Mouse (Mus musculus): ENCODE data around the gene Synpo2. TPM values are rescaled to one million over a fixed set of nuclear protein-coding genes. Genes with fewer than 3 reads are reported as not detected.

Gene Synpo2
- polyA plus RNA-seq, 1 experiment from 2014 or later = 1.1 TPM

DNA sequence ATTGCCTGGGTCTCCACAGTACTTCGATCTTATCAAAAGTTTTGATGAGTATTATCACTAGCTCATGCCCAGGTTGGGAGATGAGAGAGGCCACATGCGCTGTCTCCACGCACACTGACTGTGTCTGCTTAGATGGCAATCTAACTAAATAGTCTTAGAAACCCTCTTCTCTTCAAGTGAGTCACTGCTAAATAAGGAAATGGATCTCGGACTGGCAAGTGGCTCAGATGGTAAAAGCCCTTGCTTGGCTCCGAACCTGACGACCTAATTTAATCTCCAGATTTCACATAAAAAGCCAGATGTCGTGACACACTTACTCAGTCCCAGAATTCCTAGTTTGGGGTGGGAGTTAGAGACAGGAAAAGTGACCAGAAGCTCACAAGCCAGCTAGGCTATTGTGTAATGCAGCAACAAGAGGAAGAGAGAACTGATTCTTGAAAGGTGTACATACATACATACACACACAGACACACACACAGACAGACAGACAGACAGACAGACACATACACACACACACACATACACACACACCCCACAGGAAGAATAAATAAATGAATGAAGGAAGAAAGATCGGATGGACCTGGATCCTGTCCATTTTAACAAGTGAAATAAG is 85.3 kb downstream of the Synpo2 start:
- H3K27ac ChIP-seq (replicated peaks; ENCODE audit: low read depth, low read length) = no peak overlapping the region
- no peaks in the 10 kb centered on the region for H3K9me3 ChIP-seq (ENCODE audit: control insufficient read depth, low read length)
- no peak overlapping the region for H3K4me2 ChIP-seq (ENCODE audit: low read length)
- no peak for DNase-seq
- H3K9ac ChIP-seq (replicated peaks; ENCODE audit: low read length) = no peak overlapping the region
- no peak overlapping the region for H3K4me3 ChIP-seq (replicated peaks; ENCODE audit: low read depth, low read length)
- H3K27me3 ChIP-seq (ENCODE audit: control insufficient read depth, insufficient read depth, low read length) = no peaks in the 10 kb centered on the region
- H3K4me1 ChIP-seq (ENCODE audit: control insufficient read depth, insufficient read depth, low read length) = no peaks in the 10 kb centered on the region
- no peak for ATAC-seq (ENCODE audit: low FRiP score, low TSS enrichment)
- WGBS = 85% methylated on average over 8 of the region's 8 CpGs
- H3K36me3 ChIP-seq (ENCODE audit: control insufficient read depth, insufficient read depth, low read length) = no peaks in the 10 kb centered on the region

DNA sequence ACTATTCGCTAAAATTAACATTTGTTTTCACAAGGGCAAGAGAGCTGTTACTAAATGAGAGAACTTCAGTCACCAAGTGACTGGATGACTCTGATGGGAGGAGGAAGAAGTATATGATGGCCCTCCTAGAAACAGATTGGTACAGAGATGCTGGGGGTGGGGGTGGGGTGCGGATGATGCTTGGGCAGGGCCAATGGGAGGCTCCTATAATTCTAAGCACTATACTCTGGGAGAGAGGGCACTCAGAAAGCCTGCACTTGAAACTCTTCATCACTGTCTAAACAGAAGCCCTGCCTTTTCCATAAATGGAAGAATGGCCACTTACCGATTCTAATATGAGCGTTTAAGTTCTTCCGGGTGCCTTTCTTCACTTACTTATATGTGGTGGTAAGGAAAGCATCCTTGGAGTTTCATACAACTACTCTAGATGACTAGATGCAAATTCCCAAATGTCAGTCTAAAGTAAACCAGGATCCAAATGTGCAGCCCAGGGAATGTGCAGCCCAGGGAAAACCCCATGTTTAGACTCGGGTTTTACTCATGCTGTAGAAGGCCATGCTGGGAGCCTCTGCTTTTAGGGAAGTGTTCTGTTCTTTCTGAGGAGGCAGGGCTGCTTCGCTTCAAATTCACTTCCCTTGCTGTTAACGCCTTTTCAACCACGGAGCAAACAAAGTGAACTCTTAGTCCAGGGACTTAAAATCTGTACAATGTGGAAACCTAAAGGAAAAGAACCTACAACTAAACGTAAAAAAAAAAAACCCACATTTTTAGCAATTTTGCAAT is 86.4 kb downstream of the Synpo2 start:
- Histone ChIP-seq H3K9ac (replicated peaks; ENCODE audit: low read length) (no peak overlapping the region), H3K27me3 (ENCODE audit: control insufficient read depth, insufficient read depth, low read length) (no peaks in the 10 kb centered on the region), H3K9me3 (ENCODE audit: control insufficient read depth, low read length) (no peaks in the 10 kb centered on the region), H3K4me2 (ENCODE audit: low read length) (no peak overlapping the region), H3K4me3 (replicated peaks; ENCODE audit: low read depth, low read length) (no peak overlapping the region), H3K36me3 (ENCODE audit: control insufficient read depth, insufficient read depth, low read length) (no peaks in the 10 kb centered on the region), H3K27ac (replicated peaks; ENCODE audit: low read depth, low read length) (no peak overlapping the region), H3K4me1 (ENCODE audit: control insufficient read depth, insufficient read depth, low read length) (no peaks in the 10 kb centered on the region)
- WGBS = 86% methylated on average over 10 of the region's 10 CpGs
- ATAC-seq (ENCODE audit: low FRiP score, low TSS enrichment) (no peak), DNase-seq (no peak)

DNA sequence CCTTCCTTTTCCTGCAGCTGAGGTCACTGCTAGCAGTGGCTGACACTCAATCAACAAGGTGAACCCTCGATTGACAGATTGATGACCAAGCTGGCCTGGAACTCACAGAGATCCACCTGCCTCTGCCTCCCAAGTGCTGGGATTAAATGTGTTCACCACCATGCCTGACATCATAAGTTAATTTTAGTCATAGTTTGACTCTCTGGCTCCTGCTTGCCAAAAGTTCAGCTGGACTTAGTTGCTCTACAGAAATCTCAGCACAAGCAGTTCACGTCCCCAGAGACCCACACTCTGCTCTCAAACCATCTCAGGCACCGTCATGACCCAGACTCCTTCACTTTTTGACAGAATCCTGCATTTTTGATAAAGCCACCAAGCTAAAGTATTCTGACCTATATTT is 87.3 kb downstream of the Synpo2 start:
- no peak for ATAC-seq (ENCODE audit: low FRiP score, low TSS enrichment)
- Histone ChIP-seq H3K4me1 (ENCODE audit: control insufficient read depth, insufficient read depth, low read length) (no peaks in the 10 kb centered on the region), H3K9me3 (ENCODE audit: control insufficient read depth, low read length) (no peaks in the 10 kb centered on the region), H3K4me2 (ENCODE audit: low read length) (no peak overlapping the region), H3K27me3 (ENCODE audit: control insufficient read depth, insufficient read depth, low read length) (no peaks in the 10 kb centered on the region), H3K27ac (replicated peaks; ENCODE audit: low read depth, low read length) (no peak overlapping the region), H3K9ac (replicated peaks; ENCODE audit: low read length) (no peak overlapping the region), H3K4me3 (replicated peaks; ENCODE audit: low read depth, low read length) (no peak overlapping the region), H3K36me3 (ENCODE audit: control insufficient read depth, insufficient read depth, low read length) (no peaks in the 10 kb centered on the region)
- 82% methylated on average over 3 of the region's 3 CpGs for WGBS
- DNase-seq = no peak

DNA sequence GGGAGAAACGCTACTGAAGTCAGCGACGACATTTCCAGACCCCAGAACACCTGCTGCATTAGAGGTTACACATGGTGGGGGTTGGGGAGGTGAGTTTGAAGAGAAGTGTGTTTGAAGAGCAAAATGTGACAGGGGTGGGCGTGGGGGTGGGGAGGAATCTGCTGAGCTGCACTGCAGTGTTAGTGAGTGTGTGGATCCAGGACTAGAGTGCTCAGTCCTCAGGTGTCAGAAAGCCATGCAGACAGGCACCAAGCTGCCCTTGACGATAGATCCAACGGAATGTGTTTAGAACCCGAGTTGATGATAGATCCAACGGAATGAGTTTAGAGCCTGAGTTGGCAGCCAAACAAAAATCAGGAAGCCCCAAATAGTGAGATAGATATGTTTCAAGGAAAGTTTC is 89.4 kb downstream of the Synpo2 start:
- Histone ChIP-seq H3K36me3 (ENCODE audit: control insufficient read depth, insufficient read depth, low read length) (no peaks in the 10 kb centered on the region), H3K27ac (replicated peaks; ENCODE audit: low read depth, low read length) (no peak overlapping the region), H3K4me2 (ENCODE audit: low read length) (no peak overlapping the region), H3K4me1 (ENCODE audit: control insufficient read depth, insufficient read depth, low read length) (no peaks in the 10 kb centered on the region), H3K9ac (replicated peaks; ENCODE audit: low read length) (no peak overlapping the region), H3K4me3 (replicated peaks; ENCODE audit: low read depth, low read length) (no peak overlapping the region), H3K9me3 (ENCODE audit: control insufficient read depth, low read length) (no peaks in the 10 kb centered on the region), H3K27me3 (ENCODE audit: control insufficient read depth, insufficient read depth, low read length) (no peaks in the 10 kb centered on the region)
- WGBS = 88% methylated on average over 8 of the region's 8 CpGs
- DNase-seq (no peak), ATAC-seq (ENCODE audit: low FRiP score, low TSS enrichment) (no peak)

GRCm38 (mm10) chr3:123145942-123146341 is 90.0 kb downstream of the Synpo2 start:
- no peaks in the 10 kb centered on the region for H3K27me3 ChIP-seq (ENCODE audit: control insufficient read depth, insufficient read depth, low read length)
- no peak overlapping the region for H3K27ac ChIP-seq (replicated peaks; ENCODE audit: low read depth, low read length)
- ATAC-seq (ENCODE audit: low FRiP score, low TSS enrichment) (no peak), DNase-seq (no peak)
- H3K9me3 ChIP-seq (ENCODE audit: control insufficient read depth, low read length) = no peaks in the 10 kb centered on the region
- no peak overlapping the region for H3K4me2 ChIP-seq (ENCODE audit: low read length)
- no peaks in the 10 kb centered on the region for H3K36me3 ChIP-seq (ENCODE audit: control insufficient read depth, insufficient read depth, low read length)
- no peaks in the 10 kb centered on the region for H3K4me1 ChIP-seq (ENCODE audit: control insufficient read depth, insufficient read depth, low read length)
- H3K9ac ChIP-seq (replicated peaks; ENCODE audit: low read length) = no peak overlapping the region
- WGBS = 81% methylated on average over 4 of the region's 4 CpGs
- no peak overlapping the region for H3K4me3 ChIP-seq (replicated peaks; ENCODE audit: low read depth, low read length)

GRCm38 (mm10) chr3:123143412-123143811 is 92.5 kb downstream of the Synpo2 start:
- Histone ChIP-seq H3K9ac (replicated peaks; ENCODE audit: low read length) (no peak overlapping the region), H3K36me3 (ENCODE audit: control insufficient read depth, insufficient read depth, low read length) (no peaks in the 10 kb centered on the region), H3K4me3 (replicated peaks; ENCODE audit: low read depth, low read length) (no peak overlapping the region), H3K4me2 (ENCODE audit: low read length) (no peak overlapping the region), H3K4me1 (ENCODE audit: control insufficient read depth, insufficient read depth, low read length) (no peaks in the 10 kb centered on the region), H3K9me3 (ENCODE audit: control insufficient read depth, low read length) (no peaks in the 10 kb centered on the region), H3K27me3 (ENCODE audit: control insufficient read depth, insufficient read depth, low read length) (no peaks in the 10 kb centered on the region), H3K27ac (replicated peaks; ENCODE audit: low read depth, low read length) (no peak overlapping the region)
- DNase-seq (no peak), ATAC-seq (ENCODE audit: low FRiP score, low TSS enrichment) (no peak)
- WGBS = 88% methylated on average over 6 of the region's 6 CpGs

GRCm38 (mm10) chr3:123142298-123142697 is 93.7 kb downstream of the Synpo2 start:
- no peak for DNase-seq
- no peak for ATAC-seq (ENCODE audit: low FRiP score, low TSS enrichment)
- 80% methylated on average over 3 of the region's 3 CpGs for WGBS
- no peaks in the 10 kb centered on the region for H3K27me3 ChIP-seq (ENCODE audit: control insufficient read depth, insufficient read depth, low read length)
- no peaks in the 10 kb centered on the region for H3K36me3 ChIP-seq (ENCODE audit: control insufficient read depth, insufficient read depth, low read length)
- no peak overlapping the region for H3K4me2 ChIP-seq (ENCODE audit: low read length)
- H3K27ac ChIP-seq (replicated peaks; ENCODE audit: low read depth, low read length) = no peak overlapping the region
- no peak overlapping the region for H3K9ac ChIP-seq (replicated peaks; ENCODE audit: low read length)
- no peaks in the 10 kb centered on the region for H3K4me1 ChIP-seq (ENCODE audit: control insufficient read depth, insufficient read depth, low read length)
- no peak overlapping the region for H3K4me3 ChIP-seq (replicated peaks; ENCODE audit: low read depth, low read length)
- no peaks in the 10 kb centered on the region for H3K9me3 ChIP-seq (ENCODE audit: control insufficient read depth, low read length)

DNA sequence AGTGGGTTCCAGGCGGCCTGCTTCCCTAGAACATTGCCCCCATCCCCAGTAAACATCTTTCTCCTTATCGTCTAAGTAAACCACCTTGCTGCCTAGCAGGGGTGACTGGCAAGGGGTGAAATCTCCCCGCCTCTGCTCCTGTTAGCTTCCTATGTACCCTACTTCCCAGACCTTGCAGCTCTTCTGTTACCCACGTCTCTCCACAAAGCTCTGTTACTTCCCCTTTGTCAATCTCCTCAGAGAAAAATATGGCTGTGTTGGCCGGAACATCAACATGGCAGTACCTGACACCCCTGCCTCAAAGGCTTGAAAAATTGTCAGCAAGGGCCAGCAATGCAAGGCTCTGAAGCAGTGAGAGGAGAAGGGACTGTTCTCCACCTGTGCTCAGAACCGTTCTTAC is 94.9 kb downstream of the Synpo2 start:
- DNase-seq (no peak), ATAC-seq (ENCODE audit: low FRiP score, low TSS enrichment) (no peak)
- H3K9ac ChIP-seq (replicated peaks; ENCODE audit: low read length) = no peak overlapping the region
- no peak overlapping the region for H3K27ac ChIP-seq (replicated peaks; ENCODE audit: low read depth, low read length)
- 84% methylated on average over 6 of the region's 6 CpGs for WGBS
- no peak overlapping the region for H3K4me2 ChIP-seq (ENCODE audit: low read length)
- no peaks in the 10 kb centered on the region for H3K36me3 ChIP-seq (ENCODE audit: control insufficient read depth, insufficient read depth, low read length)
- H3K9me3 ChIP-seq (ENCODE audit: control insufficient read depth, low read length) = no peaks in the 10 kb centered on the region
- H3K4me3 ChIP-seq (replicated peaks; ENCODE audit: low read depth, low read length) = no peak overlapping the region
- no peaks in the 10 kb centered on the region for H3K4me1 ChIP-seq (ENCODE audit: control insufficient read depth, insufficient read depth, low read length)
- H3K27me3 ChIP-seq (ENCODE audit: control insufficient read depth, insufficient read depth, low read length) = no peaks in the 10 kb centered on the region

DNA sequence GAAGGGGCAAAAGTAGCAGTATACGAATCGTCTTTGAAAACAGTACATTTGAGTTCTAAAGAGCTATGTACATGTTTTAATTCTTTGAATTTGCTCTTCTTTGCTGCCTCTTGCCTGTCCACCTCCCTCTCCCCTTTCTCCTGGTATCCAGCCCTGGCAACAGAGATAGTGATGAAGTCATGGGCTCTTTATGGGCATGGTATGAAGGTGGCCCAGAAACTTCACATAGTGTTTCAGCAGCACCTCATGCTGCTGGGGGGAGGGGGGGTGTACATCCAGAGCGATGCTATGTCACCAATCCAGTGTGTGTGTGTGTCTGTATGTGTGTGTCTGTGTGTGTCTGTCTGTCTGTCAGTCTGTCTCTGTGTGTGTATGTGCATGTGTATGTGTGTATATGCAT is 95.8 kb downstream of the Synpo2 start:
- Histone ChIP-seq H3K9ac (replicated peaks; ENCODE audit: low read length) (no peak overlapping the region), H3K36me3 (ENCODE audit: control insufficient read depth, insufficient read depth, low read length) (no peaks in the 10 kb centered on the region), H3K27ac (replicated peaks; ENCODE audit: low read depth, low read length) (no peak overlapping the region), H3K27me3 (ENCODE audit: control insufficient read depth, insufficient read depth, low read length) (no peaks in the 10 kb centered on the region), H3K4me2 (ENCODE audit: low read length) (no peak overlapping the region), H3K4me1 (ENCODE audit: control insufficient read depth, insufficient read depth, low read length) (no peaks in the 10 kb centered on the region), H3K9me3 (ENCODE audit: control insufficient read depth, low read length) (no peaks in the 10 kb centered on the region), H3K4me3 (replicated peaks; ENCODE audit: low read depth, low read length) (no peak overlapping the region)
- DNase-seq = no peak
- WGBS = 94% methylated on average over 3 of the region's 3 CpGs
- ATAC-seq (ENCODE audit: low FRiP score, low TSS enrichment) = no peak
